Mouse (Mus musculus) heart, postnatal 0 days (tissue): ENCODE data around the gene Uaca. TPM values are rescaled to one million over a fixed set of nuclear protein-coding genes. Genes with fewer than 3 reads are reported as not detected.

Experiments
- ATAC-seq: fragments of 200-750 bp; cut with Nextera tagmentation; 2 replicates; pipeline ENCODE4 v1.8.0; 2017; ENCODE audit warnings: low read depth, moderate number of reproducible peaks, moderate library complexity; ENCODE audit not compliant: insufficient read depth
- DNase-seq: peaks from one replicate; pipeline ENCODE4 v3.0.0-alpha.2; 2016; ENCODE audit warnings: low spot score
- H3K27ac ChIP-seq: fragments of 300-500 bp; sonication (generic); 2 replicates; pipeline ENCODE4 v1.5.1; 2014; ENCODE audit warnings: low read depth, mild to moderate bottlenecking
- H3K27me3 ChIP-seq: fragments of 300-500 bp; sonication (generic); 2 replicates; pipeline ENCODE4 v1.6.1; 2014; ENCODE audit warnings: low read length, mixed read lengths; ENCODE audit not compliant: control insufficient read depth, insufficient read depth
- H3K36me3 ChIP-seq: fragments of 300-500 bp; sonication (generic); replicated peaks from 2 replicates; pipeline ENCODE4 v1.6.1; 2014; ENCODE audit warnings: low read length, mixed read lengths; ENCODE audit not compliant: control insufficient read depth, insufficient read depth
- H3K4me1 ChIP-seq: fragments of 300-500 bp; sonication (generic); 2 replicates; pipeline ENCODE4 v1.6.1; 2014; ENCODE audit warnings: antibody characterized with exemption; ENCODE audit not compliant: control insufficient read depth, insufficient read depth
- H3K4me2 ChIP-seq: fragments of 300-500 bp; sonication (generic); 2 replicates; pipeline ENCODE4 v1.6.1; 2014; ENCODE audit warnings: low read depth, mild to moderate bottlenecking, low read length, moderate library complexity
- H3K4me3 ChIP-seq: fragments of 300-500 bp; sonication (generic); 2 replicates; pipeline ENCODE4 v1.5.1; 2014; ENCODE audit warnings: low read depth, low read length
- H3K9ac ChIP-seq: fragments of 300-500 bp; sonication (generic); replicated peaks from 2 replicates; pipeline ENCODE4 v1.6.1; 2014; ENCODE audit warnings: low read depth, low read length, mixed read lengths
- H3K9me3 ChIP-seq: fragments of 300-500 bp; sonication (generic); replicated peaks from 2 replicates; pipeline ENCODE4 v1.6.1; 2016; ENCODE audit warnings: low read length; ENCODE audit not compliant: control insufficient read depth
- CTCF ChIP-seq: IDR thresholded peaks from 2 replicates; pipeline ENCODE4 v1.5.1; 2016; ENCODE audit warnings: antibody characterized with exemption, control low read depth, low read depth
- EP300 ChIP-seq: IDR thresholded peaks from 2 replicates; pipeline ENCODE4 v1.6.1; 2016; ENCODE audit warnings: antibody characterized with exemption, low read depth
- WGBS: fragments of 180-500 bp; shearing (Covaris S2); extraction: QIAGEN DNeasy Blood & Tissue Kit; methylation state at CpG from one replicate; pipeline ENCODE4 v1.1.7; 2014; 5-methylcytosine and 5-hydroxymethylcytosine counted together
- polyA plus RNA-seq: library from polyadenylated mRNA; unstranded; fragments of >200 nt; fragmentation: Nextera tagmentation; extraction: Ambion mirVana; gene quantifications from 2 replicates; pipeline ENCODE4 v1.2.1, GENCODE M21; 2015
- total RNA-seq: library from RNA; depleted of rRNA; stranded (reverse); fragments of >200 nt; gene quantifications from 2 replicates; pipeline ENCODE4 v1.2.3, GENCODE M21; 2014; ENCODE audit warnings: low replicate concordance

The Uaca gene
- total and polyA plus RNA-seq, 2 experiments from 2014 or later = 5.5 to 18.6 TPM

GRCm38 (mm10) chr9:60895486-60896110 lies 101.3 kb downstream of the Uaca start:
- no peak overlapping the region for H3K9ac ChIP-seq
- TF ChIP-seq CTCF (peak; percentile 95), EP300 (no peak)
- WGBS = 44% methylated on average over 8 of the region's 8 CpGs

DNA sequence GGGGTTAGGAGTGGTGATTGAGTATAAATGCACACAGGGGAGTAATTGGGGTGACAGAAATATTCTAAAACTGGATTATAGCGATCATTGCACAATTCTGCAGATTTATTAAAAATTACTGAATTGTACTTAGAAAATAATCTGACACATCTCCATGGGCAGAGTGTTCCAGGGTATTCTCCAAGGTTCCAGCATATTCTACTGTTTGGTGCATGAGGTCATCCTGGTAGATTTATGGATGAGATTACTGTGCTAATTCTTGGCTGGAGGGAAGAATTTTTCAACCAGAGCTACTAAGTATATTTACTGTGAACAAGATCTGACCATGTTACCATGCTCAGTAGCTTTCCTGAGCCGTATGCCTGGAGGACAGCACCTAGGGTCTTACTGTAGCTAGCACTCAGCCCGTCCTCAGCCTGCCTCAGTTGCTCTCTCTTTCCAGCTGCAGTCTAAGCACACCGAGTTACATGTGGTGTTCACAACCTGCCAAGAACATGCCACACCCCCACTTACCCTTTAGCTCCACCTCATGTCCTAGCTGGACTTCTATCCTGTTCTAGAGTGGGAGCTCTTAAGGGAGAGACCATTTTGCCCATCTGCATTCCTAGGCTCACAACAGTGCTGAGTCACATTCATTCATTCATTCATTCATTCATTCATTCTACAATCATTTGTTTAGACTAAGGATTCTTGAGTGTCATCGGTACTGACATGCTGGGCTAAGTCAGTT lies 104.1 kb downstream of the Uaca start:
- 74% methylated on average over 5 of the region's 5 CpGs for WGBS
- H3K9me3 ChIP-seq = no peaks in the 10 kb centered on the region
- no peak for TF ChIP-seq CTCF
- no peak for TF ChIP-seq EP300
- H3K36me3 ChIP-seq = no peaks in the 10 kb centered on the region
- DNase-seq = no peak
- no peak overlapping the region for H3K27ac ChIP-seq
- no peak overlapping the region for H3K9ac ChIP-seq
- peaks cover 27% of the 10 kb centered on the region for H3K4me1 ChIP-seq
- no peak overlapping the region for H3K4me3 ChIP-seq
- peaks cover 10% of the 10 kb centered on the region; the same call in 1 of the 2 replicates for H3K27me3 ChIP-seq
- H3K4me2 ChIP-seq = no peak overlapping the region
- no peak for ATAC-seq

More at GRCm38 (mm10) chr9:60895486-60896110, 101.3 kb downstream of the Uaca start:
- Histone ChIP-seq H3K36me3 (no peaks in the 10 kb centered on the region), H3K27me3 (peaks cover 10% of the 10 kb centered on the region; the same call in 1 of the 2 replicates), H3K4me3 (no peak overlapping the region), H3K27ac (no peak overlapping the region), H3K9me3 (no peaks in the 10 kb centered on the region), H3K4me1 (peaks cover 21% of the 10 kb centered on the region), H3K4me2 (no peak overlapping the region)
- ATAC-seq (peak; percentile 76; the same call in 1 of the 2 replicates), DNase-seq (peak; percentile 78)

DNA sequence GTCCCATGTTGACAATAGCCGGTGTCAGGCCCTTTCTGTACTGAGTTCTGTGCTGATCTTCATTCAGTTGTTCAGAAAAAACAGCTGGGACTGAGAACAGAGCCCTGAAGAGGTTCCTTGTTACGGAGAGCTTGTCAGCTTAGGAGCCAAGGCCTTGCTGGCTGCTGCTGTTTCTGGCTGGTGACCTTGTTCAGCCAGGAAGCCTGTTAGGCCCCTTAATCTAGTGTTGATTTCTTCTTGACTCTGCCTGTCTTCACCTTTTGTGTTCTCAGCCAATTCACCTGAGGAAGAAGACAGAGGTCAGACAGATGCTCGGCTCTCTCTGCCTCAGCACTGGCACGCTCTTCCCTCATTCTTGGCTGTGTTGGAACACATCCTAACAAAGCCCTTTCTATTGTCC lies 104.9 kb downstream of the Uaca start:
- TF ChIP-seq EP300 (no peak), CTCF (no peak)
- H3K27ac ChIP-seq = no peak overlapping the region

DNA sequence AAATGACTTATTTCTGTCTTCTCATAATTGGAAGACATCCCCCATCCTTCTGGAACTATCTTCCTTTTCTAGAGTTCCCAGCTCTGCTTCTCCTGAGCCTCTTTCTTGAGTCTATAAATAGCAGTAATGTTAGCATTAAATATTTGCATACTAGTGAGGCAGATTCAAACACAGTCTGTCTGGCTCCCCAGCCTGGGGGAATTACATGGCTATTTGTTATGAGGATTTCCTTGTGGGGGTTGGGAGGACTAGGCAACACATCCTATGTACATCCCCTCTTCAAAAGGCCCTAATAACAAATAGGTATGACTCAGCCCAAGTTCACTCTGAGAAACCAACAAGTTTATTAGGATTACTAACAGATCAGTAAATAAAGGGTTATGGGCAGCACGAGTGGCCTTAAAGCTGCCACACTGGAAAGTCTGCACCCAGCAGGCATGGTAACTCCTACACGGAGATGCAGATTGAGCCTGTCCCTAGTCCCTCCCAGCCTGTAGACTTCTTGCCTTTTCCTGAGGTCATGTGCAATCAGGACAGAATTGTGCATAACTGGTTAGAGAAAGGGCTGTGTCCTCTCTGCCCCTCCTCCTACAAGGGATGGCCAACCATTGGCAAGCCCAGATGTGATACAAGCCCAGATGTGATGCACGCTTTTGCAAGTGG lies 105.6 kb downstream of the Uaca start:
- Histone ChIP-seq H3K27ac (no peak overlapping the region), H3K4me3 (no peak overlapping the region), H3K9me3 (no peaks in the 10 kb centered on the region), H3K4me2 (no peak overlapping the region), H3K27me3 (peaks cover 6% of the 10 kb centered on the region; the same call in 1 of the 2 replicates), H3K9ac (no peak overlapping the region), H3K36me3 (no peaks in the 10 kb centered on the region), H3K4me1 (peaks cover 27% of the 10 kb centered on the region)
- TF ChIP-seq EP300 (no peak), CTCF (no peak)
- DNase-seq (no peak), ATAC-seq (no peak)
- WGBS = 40% methylated on average over 3 of the region's 3 CpGs

More for the DNA sequence above, 104.9 kb downstream of the Uaca start:
- 60% methylated on average over 4 of the region's 4 CpGs for WGBS
- ATAC-seq (no peak), DNase-seq (no peak)
- no peak overlapping the region for H3K9ac ChIP-seq
- peaks cover 27% of the 10 kb centered on the region for H3K4me1 ChIP-seq
- no peak overlapping the region for H3K4me2 ChIP-seq
- H3K36me3 ChIP-seq = no peaks in the 10 kb centered on the region
- H3K9me3 ChIP-seq = no peaks in the 10 kb centered on the region
- H3K4me3 ChIP-seq = no peak overlapping the region
- peaks cover 10% of the 10 kb centered on the region; the same call in 1 of the 2 replicates for H3K27me3 ChIP-seq

DNA sequence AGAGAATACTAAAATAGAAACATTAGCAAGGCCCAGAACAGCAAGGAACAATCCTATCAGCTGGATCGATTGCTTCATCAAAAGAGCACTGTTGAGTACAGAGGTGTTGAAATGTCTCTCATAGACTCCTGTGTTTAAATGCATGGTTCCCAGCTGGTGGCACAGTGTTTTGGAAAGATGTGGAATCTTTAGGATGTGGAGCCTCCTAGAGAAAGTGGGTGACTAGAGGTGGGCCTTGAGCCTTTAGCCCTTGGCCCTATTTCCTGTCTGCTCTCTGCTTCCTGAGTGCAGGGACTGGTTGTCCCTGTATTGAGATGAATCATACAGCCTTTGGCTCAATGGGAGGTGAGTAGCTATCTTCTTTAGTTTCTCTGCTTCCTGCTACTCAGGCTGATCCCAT lies 117.9 kb downstream of the Uaca start:
- Histone ChIP-seq H3K27me3 (no peaks in the 10 kb centered on the region), H3K9me3 (0 out of 2 replicates have a peak, but pooled peaks cover 4% of the 10 kb centered on the region), H3K4me1 (no peaks in the 10 kb centered on the region), H3K4me2 (no peak overlapping the region), H3K36me3 (no peaks in the 10 kb centered on the region), H3K4me3 (no peak overlapping the region), H3K27ac (no peak overlapping the region), H3K9ac (no peak overlapping the region)
- TF ChIP-seq EP300 (no peak), CTCF (no peak)
- no peak for ATAC-seq
- no peak for DNase-seq
- 0% methylated on average over 1 of the region's 1 CpGs for WGBS
